ENCODE assay signal across 24 mouse cellular contexts in the genomic region with DNA sequence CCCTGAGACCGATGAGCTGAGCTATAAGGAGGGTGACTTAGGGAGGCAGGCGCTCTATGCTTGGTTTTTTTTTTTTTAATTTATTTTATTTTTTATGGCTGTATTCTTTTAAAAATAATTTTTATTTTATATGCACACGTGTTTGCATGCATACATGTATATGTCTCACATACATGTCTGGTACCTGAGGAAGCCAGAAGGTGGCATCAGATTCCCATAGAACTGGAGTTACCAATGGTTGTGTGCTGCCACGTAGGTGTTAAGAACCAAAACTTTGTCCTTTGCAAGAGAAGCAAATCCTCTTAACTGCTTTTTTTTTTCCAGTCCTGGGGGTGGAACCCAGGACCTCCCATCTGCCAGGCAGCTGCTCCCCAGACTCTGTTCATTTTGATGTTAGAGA. TPM values are rescaled to one million over a fixed set of nuclear protein-coding genes. Genes with fewer than 3 reads are reported as not detected.
DNase-seq lines count a peak whose midpoint lies in the region; ATAC-seq and TF ChIP-seq lines count a peak whose summit lies in the region.
"Had no signal": no experiment of that assay in that cellular context is flagged by ENCODE, and none has a peak within 500 bp of the region (broad histone marks: within the 10 kb centered on the region; RNA-seq: fewer than 3 reads in every experiment).

No protein-coding gene starts in this region.

- TF ChIP-seq CTCF in liver, postnatal 0 days (IDR thresholded peaks at IDR 0.05; ENCODE audit: low read depth) = peak; percentile 19
- no peak for TF ChIP-seq CTCF in testis, adult 2 months (IDR thresholded peaks at IDR 0.05; ENCODE audit: control insufficient read depth, insufficient read depth, insufficient replicate concordance, low read depth, low read length)

- no peak for TF ChIP-seq EP300 in liver, postnatal 0 days (IDR thresholded peaks at IDR 0.05; ENCODE audit: low read depth)

- no peaks in the 10 kb centered on the region for H3K27me3 ChIP-seq in liver, postnatal 0 days (ENCODE audit: insufficient read depth, low read length)
- H3K27me3 ChIP-seq in liver, embryonic 11.5 days (replicated peaks; ENCODE audit: control insufficient read depth, insufficient read depth, low read length) = no peaks in the 10 kb centered on the region
- no peaks in the 10 kb centered on the region for H3K27me3 ChIP-seq in testis, adult 2 months (ENCODE audit: control insufficient read depth, insufficient read depth, low read length)
- H3K27me3 ChIP-seq in midbrain, embryonic 16.5 days (ENCODE audit: control insufficient read depth, insufficient read depth, low read depth, low read length) = no peaks in the 10 kb centered on the region
- H3K27me3 ChIP-seq: forebrain, embryonic 13.5 days; hindbrain, embryonic 12.5 days; hindbrain, embryonic 15.5 days had no signal

- no peaks in the 10 kb centered on the region; the same call in 1 of the 2 replicates for H3K4me1 ChIP-seq in liver, postnatal 0 days (ENCODE audit: insufficient read depth)
- no peaks in the 10 kb centered on the region for H3K4me1 ChIP-seq in liver, embryonic 11.5 days (replicated peaks; ENCODE audit: control insufficient read depth, insufficient read depth, low read length)
- no peaks in the 10 kb centered on the region; the same call in 1 of the 2 replicates for H3K4me1 ChIP-seq in testis, adult 2 months (ENCODE audit: control insufficient read depth, insufficient read depth, low read length)
- H3K4me1 ChIP-seq in midbrain, embryonic 16.5 days (ENCODE audit: control insufficient read depth, insufficient read depth, low read length) = no peaks in the 10 kb centered on the region
- H3K4me1 ChIP-seq: forebrain, embryonic 10.5 days; forebrain, embryonic 13.5 days; heart, embryonic 10.5 days; hindbrain, embryonic 12.5 days; hindbrain, embryonic 15.5 days had no signal

- no peak for TF ChIP-seq POLR2A in testis, adult 2 months (IDR thresholded peaks at IDR 0.05; ENCODE audit: control insufficient read depth, low read depth, low read length)

- H3K4me3 ChIP-seq in liver, postnatal 0 days (ENCODE audit: low read depth, low read length) = peak overlapping the region; percentile 25; the same call in 1 of the 2 replicates
- H3K4me3 ChIP-seq in liver, embryonic 11.5 days (ENCODE audit: low read depth, low read length) = no peak overlapping the region
- H3K4me3 ChIP-seq in testis, adult 2 months (ENCODE audit: control insufficient read depth, low read depth, low read length) = peak overlapping the region; percentile 62
- H3K4me3 ChIP-seq in midbrain, embryonic 16.5 days (ENCODE audit: low read depth, low read length) = no peak overlapping the region
- H3K4me3 ChIP-seq: forebrain, embryonic 10.5 days; forebrain, embryonic 13.5 days; heart, adult 2 months; heart, embryonic 10.5 days; hindbrain, embryonic 12.5 days; hindbrain, embryonic 15.5 days had no signal

- WGBS in liver, postnatal 0 days (ENCODE audit: insufficient replicate concordance) = 85% methylated on average over 4 of the region's 4 CpGs
- WGBS in liver, embryonic 11.5 days = 86% methylated on average over 4 of the region's 4 CpGs
- WGBS in midbrain, embryonic 16.5 days = 87% methylated on average over 4 of the region's 4 CpGs

- H3K9me3 ChIP-seq in liver, postnatal 0 days (ENCODE audit: low read length) = no peaks in the 10 kb centered on the region
- no peaks in the 10 kb centered on the region for H3K9me3 ChIP-seq in liver, embryonic 11.5 days (ENCODE audit: control insufficient read depth, low read length)
- H3K9me3 ChIP-seq in midbrain, embryonic 16.5 days (replicated peaks; ENCODE audit: control insufficient read depth, low read length, poor library complexity, severe bottlenecking) = 0 out of 2 replicates have a peak, but pooled peaks cover 2% of the 10 kb centered on the region
- H3K9me3 ChIP-seq: forebrain, embryonic 10.5 days; heart, embryonic 10.5 days; hindbrain, embryonic 12.5 days; hindbrain, embryonic 15.5 days had no signal

- H3K27ac ChIP-seq in liver, postnatal 0 days (ENCODE audit: low read depth) = no peak overlapping the region
- H3K27ac ChIP-seq in liver, embryonic 11.5 days (ENCODE audit: low read depth, low read length) = no peak overlapping the region
- H3K27ac ChIP-seq in testis, adult 2 months (ENCODE audit: control insufficient read depth, insufficient read depth, low read depth, low read length) = no peak overlapping the region
- H3K27ac ChIP-seq in midbrain, embryonic 16.5 days (ENCODE audit: low read length) = no peak overlapping the region
- H3K27ac ChIP-seq: forebrain, embryonic 10.5 days; forebrain, embryonic 13.5 days; heart, adult 2 months; heart, embryonic 10.5 days; hindbrain, embryonic 12.5 days; hindbrain, embryonic 15.5 days had no signal

- H3K36me3 ChIP-seq in liver, postnatal 0 days (replicated peaks; ENCODE audit: insufficient read depth, low read length) = no peaks in the 10 kb centered on the region
- no peaks in the 10 kb centered on the region for H3K36me3 ChIP-seq in liver, embryonic 11.5 days (ENCODE audit: control insufficient read depth, insufficient read depth, low read length)
- no peaks in the 10 kb centered on the region for H3K36me3 ChIP-seq in testis, adult 2 months (ENCODE audit: control insufficient read depth, insufficient read depth, low read length)
- no peaks in the 10 kb centered on the region for H3K36me3 ChIP-seq in midbrain, embryonic 16.5 days (ENCODE audit: control insufficient read depth, insufficient read depth, low read length)
- H3K36me3 ChIP-seq: forebrain, embryonic 10.5 days; heart, embryonic 10.5 days; hindbrain, embryonic 12.5 days; hindbrain, embryonic 15.5 days had no signal

- no peak for DNase-seq in liver, postnatal 0 days
- DNase-seq in liver, embryonic 11.5 days (ENCODE audit: low spot score) = no peak
- DNase-seq in testis, postnatal 14 days (ENCODE audit: low spot score) = no peak
- peak; percentile 19 for DNase-seq in testis, postnatal 10 days (ENCODE audit: low spot score)
- DNase-seq: adrenal gland, adult 8-10 months; adrenal gland, postnatal 25 days; cerebellum, adult 18-20 months; cerebellum, adult 9-10 months; cerebellum, postnatal 14 days; gastrocnemius, postnatal 25 days; heart, adult 2 months had no signal

- H3K4me2 ChIP-seq in liver, postnatal 0 days (ENCODE audit: low read depth, low read length) = no peak overlapping the region; the same call in 1 of the 2 replicates
- no peak overlapping the region for H3K4me2 ChIP-seq in liver, embryonic 11.5 days
- no peak overlapping the region for H3K4me2 ChIP-seq in midbrain, embryonic 16.5 days (ENCODE audit: low read length)
- H3K4me2 ChIP-seq: forebrain, embryonic 13.5 days; hindbrain, embryonic 12.5 days; hindbrain, embryonic 15.5 days had no signal

- ATAC-seq in liver, postnatal 0 days = no peak
- ATAC-seq in liver, embryonic 11.5 days (replicated peaks; ENCODE audit: low FRiP score) = no peak
- ATAC-seq in midbrain, embryonic 16.5 days = no peak
- ATAC-seq: activated CD4-positive, CD25-positive, alpha-beta regulatory T cell, adult 4 months; CD4-positive, CD25-positive, alpha-beta regulatory T cell, adult 4 months; forebrain, embryonic 13.5 days had no signal

- H3K9ac ChIP-seq in liver, postnatal 0 days (replicated peaks) = no peak overlapping the region
- no peak overlapping the region for H3K9ac ChIP-seq in liver, embryonic 11.5 days (ENCODE audit: low read depth, low read length)
- H3K9ac ChIP-seq in midbrain, embryonic 16.5 days (ENCODE audit: low read depth, low read length) = no peak overlapping the region
- H3K9ac ChIP-seq: forebrain, embryonic 13.5 days; hindbrain, embryonic 12.5 days; hindbrain, embryonic 15.5 days had no signal

RNA-seq across cellular contexts. Expression of a gene that starts 1.2 kb away (rescaled TPM):
- polyA plus RNA-seq in liver, postnatal 0 days (2015; fragmentation: Nextera tagmentation; extraction: Ambion mirVana) = 1.6 and 2.1 TPM in 2 replicates
- 0.36 and 0.89 TPM in 2 replicates for polyA plus RNA-seq in liver, embryonic 11.5 days (2014; fragmentation: Nextera tagmentation; extraction: Ambion mirVana)
- 2.1 and 2.6 TPM in 2 replicates for polyA plus RNA-seq in testis, adult 2 months (2012; rRNA removed)
- not detected in 2 replicates for polyA plus RNA-seq in midbrain, embryonic 16.5 days (2015; fragmentation: Nextera tagmentation; extraction: Ambion mirVana)
- polyA plus RNA-seq: activated CD4-positive, CD25-positive, alpha-beta regulatory T cell, adult 4 months; C2C12; CD4-positive, CD25-positive, alpha-beta regulatory T cell, adult 4 months; forebrain, embryonic 10.5 days; hindbrain, embryonic 15.5 days had no signal

RNA-seq across cellular contexts. Expression of a gene that starts 13.8 kb away (rescaled TPM):
- 12.2 and 14.3 TPM in 2 replicates for polyA plus RNA-seq in liver, postnatal 0 days (2015; fragmentation: Nextera tagmentation; extraction: Ambion mirVana)
- 1.4 and 1.9 TPM in 2 replicates for polyA plus RNA-seq in liver, embryonic 11.5 days (2014; fragmentation: Nextera tagmentation; extraction: Ambion mirVana)
- polyA plus RNA-seq in testis, adult 2 months (2012; rRNA removed) = not detected in 2 replicates
- not detected in 2 replicates for polyA plus RNA-seq in midbrain, embryonic 16.5 days (2015; fragmentation: Nextera tagmentation; extraction: Ambion mirVana)
- polyA plus RNA-seq: activated CD4-positive, CD25-positive, alpha-beta regulatory T cell, adult 4 months; C2C12; CD4-positive, CD25-positive, alpha-beta regulatory T cell, adult 4 months; forebrain, embryonic 10.5 days; forebrain, embryonic 13.5 days; gonadal fat pad, adult 2 months; heart, adult 2 months; heart, embryonic 10.5 days; heart, embryonic 14.5 days; hindbrain, embryonic 12.5 days; hindbrain, embryonic 15.5 days had no signal

RNA-seq across cellular contexts. Expression of a gene that starts 30.3 kb away (rescaled TPM):
- polyA plus RNA-seq in liver, postnatal 0 days (2015; fragmentation: Nextera tagmentation; extraction: Ambion mirVana) = 7.9 and 9.2 TPM in 2 replicates
- polyA plus RNA-seq in liver, embryonic 11.5 days (2014; fragmentation: Nextera tagmentation; extraction: Ambion mirVana) = 2.5 and 2.9 TPM in 2 replicates
- 0.16 TPM in 1 of 2 replicates, not detected in the other for polyA plus RNA-seq in testis, adult 2 months (2012; rRNA removed)
- polyA plus RNA-seq in midbrain, embryonic 16.5 days (2015; fragmentation: Nextera tagmentation; extraction: Ambion mirVana) = 0.38 TPM in 1 of 2 replicates, not detected in the other
- polyA plus RNA-seq: C2C12; embryonic facial prominence, embryonic 11.5 days; forebrain, embryonic 10.5 days; hindbrain, embryonic 12.5 days had no signal

Comparison
In these comparisons a context has a peak if more than half of its experiments do, and no peak if none do; other contexts are left out.
1. H3K4me3 ChIP-seq: peak in liver, postnatal 0 days (single experiment) and testis, adult 2 months (single experiment); none in liver, embryonic 11.5 days (single experiment) and midbrain, embryonic 16.5 days (single experiment).